Mouse (Mus musculus) hindbrain, embryonic 16.5 days (tissue): ENCODE results near the gene Il2rb. TPM values are rescaled to one million over a fixed set of nuclear protein-coding genes. Genes with fewer than 3 reads are reported as not detected.

Source experiments
- ATAC-seq: fragments of 200-750 bp; cut with Nextera tagmentation; 2 replicates; pipeline ENCODE4 v1.8.0; 2017; ENCODE audit warnings: moderate TSS enrichment, moderate library complexity
- H3K27ac ChIP-seq: fragments of 300-500 bp; sonication (generic); 2 replicates; pipeline ENCODE4 v1.5.1; 2014; ENCODE audit warnings: low read depth, mild to moderate bottlenecking, control low read depth, low read length, moderate library complexity
- H3K27me3 ChIP-seq: fragments of 300-500 bp; sonication (generic); replicated peaks from 2 replicates; pipeline ENCODE4 v1.6.1; 2014; ENCODE audit warnings: low read length; ENCODE audit not compliant: control insufficient read depth, insufficient read depth
- H3K36me3 ChIP-seq: fragments of 300-500 bp; sonication (generic); 2 replicates; pipeline ENCODE4 v1.6.1; 2014; ENCODE audit warnings: mild to moderate bottlenecking, low read length, moderate library complexity, mixed read lengths; ENCODE audit not compliant: control insufficient read depth, insufficient read depth
- H3K4me1 ChIP-seq: fragments of 300-500 bp; sonication (generic); 2 replicates; pipeline ENCODE4 v1.6.1; 2014; ENCODE audit warnings: low read depth, low read length; ENCODE audit not compliant: control insufficient read depth, insufficient read depth
- H3K4me2 ChIP-seq: fragments of 300-500 bp; sonication (generic); 2 replicates; pipeline ENCODE4 v1.6.1; 2014; ENCODE audit warnings: mild to moderate bottlenecking, low read length, control low read depth, moderate library complexity
- H3K4me3 ChIP-seq: fragments of 300-500 bp; sonication (generic); 2 replicates; pipeline ENCODE4 v1.5.1; 2014; ENCODE audit warnings: mild to moderate bottlenecking, low read length, control low read depth, moderate library complexity
- H3K9ac ChIP-seq: fragments of 300-500 bp; sonication (generic); 2 replicates; pipeline ENCODE4 v1.6.1; 2014; ENCODE audit warnings: low read depth, mild to moderate bottlenecking, control low read depth, low read length, moderate library complexity
- H3K9me3 ChIP-seq: fragments of 300-500 bp; sonication (generic); 2 replicates; pipeline ENCODE4 v1.6.1; 2014; ENCODE audit warnings: mild to moderate bottlenecking, low read length, moderate library complexity; ENCODE audit not compliant: control insufficient read depth
- WGBS: fragments of 180-500 bp; shearing (Covaris S2); extraction: QIAGEN DNeasy Blood & Tissue Kit; methylation state at CpG from one replicate; pipeline ENCODE4 v1.1.7; 2014; 5-methylcytosine and 5-hydroxymethylcytosine counted together
- polyA plus RNA-seq: library from polyadenylated mRNA; unstranded; fragments of >200 nt; fragmentation: Nextera tagmentation; extraction: Ambion mirVana; gene quantifications from 2 replicates; pipeline ENCODE4 v1.2.1, GENCODE M21; 2015

Gene Il2rb
- polyA plus RNA-seq, 1 experiment from 2014 or later = 0.26 TPM

DNA sequence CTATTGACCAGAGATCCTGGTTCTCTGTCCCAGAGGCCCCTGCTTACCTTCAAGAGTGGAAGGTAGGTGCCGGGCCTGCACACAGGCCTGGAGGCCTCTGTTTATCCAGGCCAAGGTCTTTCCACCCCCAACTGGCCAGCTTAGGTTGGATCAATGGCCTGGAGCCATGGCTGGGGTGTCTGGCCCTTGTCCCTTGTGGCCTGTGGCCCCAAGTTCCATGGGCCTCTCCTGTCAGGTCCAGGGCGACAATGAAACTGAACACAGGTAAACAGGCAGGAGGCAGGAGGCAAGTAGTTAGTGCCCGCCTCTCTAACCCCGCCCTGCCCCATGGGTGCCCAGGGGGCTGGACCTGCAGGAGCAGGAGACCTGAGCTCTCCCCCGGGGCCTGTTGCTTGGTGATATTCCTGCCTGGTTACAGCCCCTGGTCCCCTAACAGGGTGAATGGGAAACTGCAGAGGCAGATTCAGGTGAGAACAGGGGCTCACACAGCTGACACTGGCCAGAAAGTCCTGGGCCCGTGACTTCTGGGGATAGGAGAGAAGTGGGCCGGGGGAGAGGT, 26.6 kb downstream of the Il2rb start, which contains the start of gene Tmprss6:
Gene Tmprss6, minus strand, starts transcription at position 256 of the 559 bp plus-strand sequence.
- H3K4me1 ChIP-seq = no peaks in the 10 kb centered on the region
- no peaks in the 10 kb centered on the region for H3K36me3 ChIP-seq
- no peak within 1 kb of the TSS for H3K27ac ChIP-seq
- no peak within 1 kb of the TSS for H3K4me3 ChIP-seq
- H3K4me2 ChIP-seq = no peak within 1 kb of the TSS
- H3K9ac ChIP-seq = no peak within 1 kb of the TSS
- no peak for ATAC-seq
- H3K27me3 ChIP-seq = no peaks in the 10 kb centered on the region
- no peaks in the 10 kb centered on the region for H3K9me3 ChIP-seq
- WGBS = 86% methylated on average over 7 of the region's 7 CpGs

DNA sequence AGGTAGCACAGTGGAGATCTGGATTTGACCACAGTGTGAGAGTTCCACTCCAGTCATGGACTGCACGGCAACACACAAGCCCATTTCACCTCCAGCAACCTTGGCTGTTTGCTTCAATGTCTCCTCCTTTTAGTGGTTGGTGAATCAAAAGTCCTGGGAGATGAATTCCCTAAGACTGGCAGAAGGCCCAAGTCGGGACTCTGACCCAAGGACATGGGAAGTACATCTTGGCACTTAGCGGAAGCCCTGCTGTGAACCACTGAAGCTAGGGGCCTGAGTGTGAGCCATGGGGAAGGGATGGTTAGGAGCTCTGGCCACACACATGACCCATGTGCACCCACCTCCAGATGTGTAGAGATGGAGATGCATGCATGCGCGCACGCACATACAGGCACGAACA, 27.5 kb downstream of the Il2rb start:
- ATAC-seq = no peak
- Histone ChIP-seq H3K36me3 (no peaks in the 10 kb centered on the region), H3K4me1 (no peaks in the 10 kb centered on the region), H3K27me3 (no peaks in the 10 kb centered on the region), H3K27ac (no peak overlapping the region), H3K9ac (no peak overlapping the region), H3K4me2 (no peak overlapping the region), H3K4me3 (no peak overlapping the region), H3K9me3 (no peaks in the 10 kb centered on the region)
- 94% methylated on average over 7 of the region's 7 CpGs for WGBS

DNA sequence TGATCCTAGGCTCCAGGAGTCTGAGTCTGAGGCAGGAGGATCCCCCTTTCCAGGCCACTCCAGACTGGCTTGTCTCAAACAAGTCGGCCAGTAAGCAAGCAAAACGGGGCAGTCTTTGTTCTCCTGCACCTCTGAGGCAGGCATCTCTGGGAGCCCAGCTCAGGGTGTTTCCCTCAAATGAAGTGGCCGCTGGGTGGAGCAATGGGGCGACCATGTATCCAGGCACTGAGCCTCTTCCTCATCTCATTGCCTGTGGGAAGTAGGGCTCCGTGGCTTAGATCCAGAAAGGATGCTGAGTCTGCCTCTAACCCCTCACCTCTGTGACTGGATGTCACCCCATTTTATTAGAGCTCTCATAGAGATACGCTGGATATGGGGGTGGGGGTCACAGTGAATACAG, 28.3 kb downstream of the Il2rb start:
- no peak for ATAC-seq
- 34% methylated on average over 6 of the region's 6 CpGs for WGBS
- no peaks in the 10 kb centered on the region for H3K36me3 ChIP-seq
- H3K27ac ChIP-seq = no peak overlapping the region
- no peaks in the 10 kb centered on the region for H3K4me1 ChIP-seq
- H3K4me2 ChIP-seq = no peak overlapping the region
- H3K27me3 ChIP-seq = no peaks in the 10 kb centered on the region
- H3K9me3 ChIP-seq = no peaks in the 10 kb centered on the region
- H3K9ac ChIP-seq = no peak overlapping the region
- no peak overlapping the region for H3K4me3 ChIP-seq

DNA sequence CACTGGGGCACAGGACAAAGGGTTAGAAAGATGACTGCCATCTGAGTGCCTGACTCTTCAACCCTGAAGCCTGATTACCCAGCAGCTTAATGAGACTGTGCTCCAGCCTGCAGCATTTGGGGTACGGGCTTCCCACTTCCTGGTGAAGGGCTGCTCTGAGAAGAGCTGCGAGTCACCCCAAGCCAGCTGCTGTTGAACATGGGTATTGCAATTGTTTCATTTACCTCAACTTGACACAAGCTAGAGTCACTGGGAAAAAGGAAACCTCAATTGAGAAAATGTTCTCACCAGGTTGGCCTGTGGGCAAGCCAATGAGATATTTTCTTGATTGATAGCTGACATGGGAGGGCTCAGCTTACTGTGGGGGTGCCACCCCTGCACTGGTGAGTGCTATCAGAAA, 32.1 kb downstream of the Il2rb start:
- WGBS = 83% methylated on average over 2 of the region's 2 CpGs
- H3K4me3 ChIP-seq = no peak overlapping the region

DNA sequence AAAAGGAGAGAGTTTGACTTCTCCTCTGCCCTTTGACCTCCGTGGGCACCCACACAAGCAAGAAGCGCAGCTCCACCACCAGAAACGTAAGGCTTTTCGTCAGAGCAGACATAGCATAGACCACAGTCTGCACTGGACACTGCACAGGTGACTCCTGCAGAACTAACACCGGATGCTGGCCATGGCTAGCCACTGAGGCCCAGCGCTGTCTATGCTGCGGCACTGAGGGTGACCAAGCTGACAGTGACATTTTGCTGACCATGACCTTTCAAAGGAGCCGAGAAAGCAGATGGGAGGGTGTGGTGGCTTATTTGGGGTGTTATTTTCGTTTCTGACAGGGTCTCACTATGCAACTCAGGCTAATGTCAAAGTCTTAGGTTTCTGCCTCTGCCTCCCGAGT, 37.9 kb downstream of the Il2rb start:
- Histone ChIP-seq H3K27me3 (no peaks in the 10 kb centered on the region), H3K4me1 (no peaks in the 10 kb centered on the region; the same call in 1 of the 2 replicates), H3K9me3 (no peaks in the 10 kb centered on the region), H3K4me2 (no peak overlapping the region), H3K27ac (no peak overlapping the region), H3K36me3 (no peaks in the 10 kb centered on the region), H3K9ac (no peak overlapping the region), H3K4me3 (no peak overlapping the region)
- no peak for ATAC-seq
- WGBS = 78% methylated on average over 10 of the region's 10 CpGs

More for the DNA sequence above, 32.1 kb downstream of the Il2rb start:
- no peak overlapping the region for H3K4me2 ChIP-seq
- H3K27me3 ChIP-seq = no peaks in the 10 kb centered on the region
- H3K27ac ChIP-seq = no peak overlapping the region
- ATAC-seq = no peak
- H3K36me3 ChIP-seq = no peaks in the 10 kb centered on the region
- H3K9me3 ChIP-seq = no peaks in the 10 kb centered on the region
- no peaks in the 10 kb centered on the region for H3K4me1 ChIP-seq
- H3K9ac ChIP-seq = no peak overlapping the region

DNA sequence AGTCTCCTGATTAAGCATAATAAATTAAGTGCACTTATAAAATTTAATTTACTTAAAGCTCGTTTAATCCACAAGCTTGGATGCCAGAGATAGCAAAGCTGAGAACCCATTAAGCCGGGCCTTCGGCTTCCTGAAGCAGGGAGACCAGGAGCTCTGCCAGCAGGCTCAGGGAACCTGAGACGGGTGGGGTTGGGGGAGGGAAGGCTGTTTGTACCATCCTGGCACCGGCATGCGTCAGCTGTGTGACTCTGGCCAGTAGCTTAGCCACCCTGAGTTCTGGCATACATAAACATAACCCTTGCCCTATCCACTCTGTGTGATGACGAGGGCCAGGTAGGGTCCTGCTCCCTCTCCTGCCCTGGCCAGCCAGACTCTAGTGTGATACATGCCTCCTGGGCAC, 39.0 kb downstream of the Il2rb start:
- Histone ChIP-seq H3K27me3 (no peaks in the 10 kb centered on the region), H3K4me2 (no peak overlapping the region), H3K36me3 (no peaks in the 10 kb centered on the region), H3K9me3 (no peaks in the 10 kb centered on the region), H3K27ac (no peak overlapping the region; the same call in 1 of the 2 replicates), H3K4me3 (no peak overlapping the region), H3K9ac (no peak overlapping the region), H3K4me1 (no peaks in the 10 kb centered on the region; the same call in 1 of the 2 replicates)
- 41% methylated on average over 6 of the region's 7 CpGs for WGBS
- ATAC-seq = no peak

DNA sequence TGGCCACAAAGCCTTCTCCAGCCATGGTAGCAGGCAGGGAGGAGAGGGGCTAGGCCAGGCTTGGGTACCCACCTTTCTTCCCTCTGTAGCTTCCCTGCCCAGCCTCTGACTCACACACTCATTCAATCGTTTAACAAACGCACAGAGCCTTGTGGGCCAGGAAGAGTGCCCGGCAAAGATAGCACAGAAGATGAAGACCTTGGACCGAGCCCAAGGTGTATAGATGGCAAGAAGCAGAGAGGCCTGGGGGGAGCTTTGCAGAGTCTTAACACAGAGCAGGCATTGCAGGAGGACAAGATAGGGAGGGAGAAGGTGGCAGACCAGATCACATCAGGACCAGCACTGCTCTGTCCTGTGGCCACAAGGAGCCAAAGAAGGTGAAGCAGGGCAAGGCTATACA, 39.9 kb downstream of the Il2rb start:
- H3K27ac ChIP-seq = no peak overlapping the region
- H3K4me3 ChIP-seq = no peak overlapping the region
- H3K36me3 ChIP-seq = no peaks in the 10 kb centered on the region
- no peaks in the 10 kb centered on the region; the same call in 1 of the 2 replicates for H3K4me1 ChIP-seq
- WGBS = 67% methylated on average over 4 of the region's 4 CpGs
- no peak for ATAC-seq
- H3K9ac ChIP-seq = no peak overlapping the region
- H3K9me3 ChIP-seq = no peaks in the 10 kb centered on the region
- H3K27me3 ChIP-seq = no peaks in the 10 kb centered on the region
- H3K4me2 ChIP-seq = no peak overlapping the region

DNA sequence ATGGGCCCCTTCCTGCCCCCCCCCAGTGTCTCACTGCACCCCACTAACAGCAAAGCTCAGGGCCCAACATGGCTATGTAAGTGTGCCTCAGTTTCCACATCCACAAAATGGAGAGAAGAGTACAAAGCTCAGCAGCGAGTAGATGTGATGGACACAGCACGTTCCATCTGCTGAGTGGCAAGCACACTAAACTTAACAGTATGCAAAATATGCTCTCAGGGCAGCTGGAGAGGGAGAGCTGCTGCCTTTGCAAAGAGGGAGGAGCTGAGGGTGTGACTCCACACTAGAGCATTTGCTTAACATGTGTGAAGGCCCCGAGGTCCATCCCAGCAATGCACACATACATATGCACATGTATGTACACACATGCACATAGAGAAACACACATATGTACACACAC, 42.1 kb downstream of the Il2rb start:
- no peak overlapping the region for H3K4me2 ChIP-seq
- no peaks in the 10 kb centered on the region for H3K27me3 ChIP-seq
- WGBS = 81% methylated on average over 3 of the region's 3 CpGs
- no peaks in the 10 kb centered on the region for H3K36me3 ChIP-seq
- H3K9ac ChIP-seq = no peak overlapping the region
- H3K27ac ChIP-seq = no peak overlapping the region
- ATAC-seq = no peak
- no peaks in the 10 kb centered on the region for H3K9me3 ChIP-seq
- H3K4me3 ChIP-seq = no peak overlapping the region
- H3K4me1 ChIP-seq = peaks cover 2% of the 10 kb centered on the region

DNA sequence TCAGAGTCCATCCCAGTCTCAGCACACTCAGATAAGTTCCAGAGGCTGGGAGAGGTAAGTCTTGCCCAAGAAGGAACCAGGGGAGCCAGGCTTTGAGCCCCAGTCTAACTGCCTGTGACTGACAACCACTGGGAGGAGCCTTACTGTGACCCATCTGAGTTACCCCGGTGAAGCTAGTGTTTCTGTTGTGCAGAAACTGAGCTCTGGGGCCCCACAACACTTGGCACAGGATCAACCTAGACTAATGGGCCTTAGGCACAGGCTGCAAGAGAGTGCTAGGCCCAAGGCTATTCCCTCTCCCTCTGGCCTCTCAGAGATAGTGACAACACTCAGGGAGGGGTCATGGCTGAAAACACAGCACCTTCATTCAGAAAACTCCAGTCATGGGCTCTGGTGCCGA, 43.9 kb downstream of the Il2rb start:
- H3K4me3 ChIP-seq = no peak overlapping the region
- ATAC-seq = no peak
- H3K9ac ChIP-seq = no peak overlapping the region
- H3K27ac ChIP-seq = no peak overlapping the region
- H3K4me2 ChIP-seq = no peak overlapping the region
- no peaks in the 10 kb centered on the region for H3K36me3 ChIP-seq
- WGBS = 68% methylated on average over 2 of the region's 2 CpGs
- H3K27me3 ChIP-seq = no peaks in the 10 kb centered on the region
- peaks cover 4% of the 10 kb centered on the region for H3K4me1 ChIP-seq
- H3K9me3 ChIP-seq = no peaks in the 10 kb centered on the region

DNA sequence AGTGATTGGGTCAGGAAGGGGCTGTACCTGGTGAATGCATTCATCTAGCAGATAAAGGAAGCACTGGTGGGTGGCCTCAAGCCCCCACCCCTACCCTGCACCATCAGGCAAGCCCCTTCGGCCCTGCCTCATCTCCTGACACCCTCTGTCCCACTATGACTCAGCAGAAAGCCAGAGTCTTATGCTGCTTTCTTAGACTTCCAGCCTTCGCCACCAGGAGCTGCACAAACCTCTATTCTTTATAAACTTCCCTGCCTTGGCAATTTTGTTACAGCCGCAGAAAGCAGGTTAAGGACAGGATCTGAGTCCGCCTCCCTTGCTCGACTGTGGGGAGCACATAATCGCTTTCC, 44.7 kb downstream of the Il2rb start:
- H3K4me2 ChIP-seq = no peak overlapping the region
- peaks cover 4% of the 10 kb centered on the region for H3K4me1 ChIP-seq
- WGBS = 81% methylated on average over 6 of the region's 6 CpGs
- no peak for ATAC-seq
- H3K27me3 ChIP-seq = no peaks in the 10 kb centered on the region
- H3K27ac ChIP-seq = no peak overlapping the region
- H3K36me3 ChIP-seq = no peaks in the 10 kb centered on the region
- H3K4me3 ChIP-seq = no peak overlapping the region
- no peak overlapping the region for H3K9ac ChIP-seq
- no peaks in the 10 kb centered on the region for H3K9me3 ChIP-seq
